Mouse (Mus musculus): ENCODE results near the gene Lpin1. TPM values are rescaled to one million over a fixed set of nuclear protein-coding genes. Genes with fewer than 3 reads are reported as not detected.

Lpin1 gene
- polyA plus RNA-seq, 1 experiment from 2014 or later: 15.6 TPM

DNA sequence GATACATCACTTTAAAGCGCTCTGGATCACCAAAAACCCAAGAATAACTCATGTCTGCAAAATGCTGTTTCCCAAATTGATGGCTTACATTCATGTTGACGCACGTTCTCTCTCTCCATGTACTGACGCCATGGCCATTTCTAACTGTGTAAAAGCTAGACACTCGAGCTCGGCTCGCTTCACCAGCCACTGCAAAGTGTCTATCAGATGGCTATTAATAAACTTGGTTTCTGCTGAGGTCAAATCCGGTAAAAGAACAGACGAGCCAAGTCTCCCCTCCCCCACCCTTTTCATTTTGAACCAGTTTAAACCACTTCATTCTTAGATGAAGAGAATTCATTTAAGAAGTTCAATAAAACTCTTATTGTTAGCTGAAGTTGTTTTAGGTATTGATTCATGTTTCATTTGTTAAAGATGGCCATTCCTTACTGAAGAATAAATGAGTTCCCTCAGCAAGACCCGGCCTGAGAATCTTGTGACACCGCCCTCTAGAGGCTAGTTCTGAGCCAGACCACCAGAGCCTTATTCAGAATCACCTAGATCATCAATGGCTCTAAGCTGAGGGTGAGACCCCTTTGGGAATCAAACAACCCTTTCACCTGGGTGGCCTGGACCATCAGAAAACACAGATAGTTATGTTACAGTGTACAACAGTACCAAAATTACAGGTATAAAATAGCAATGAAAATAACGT lies 28.5 kb upstream of the Lpin1 start:
- H3K36me3 ChIP-seq: no peaks in the 10 kb centered on the region
- ATAC-seq (ENCODE audit: low FRiP score, low read depth): no peak
- H3K4me3 ChIP-seq: no peak overlapping the region
- H3K4me1 ChIP-seq: peaks cover 6% of the 10 kb centered on the region; the same call in 1 of the 2 replicates
- no peak overlapping the region for H3K27ac ChIP-seq
- no peaks in the 10 kb centered on the region for H3K27me3 ChIP-seq (replicated peaks)
- H3K9me3 ChIP-seq: no peaks in the 10 kb centered on the region
- no peak overlapping the region for H3K4me2 ChIP-seq (replicated peaks)
- 75% methylated on average over 12 of the region's 12 CpGs for WGBS
- no peak overlapping the region for H3K9ac ChIP-seq

DNA sequence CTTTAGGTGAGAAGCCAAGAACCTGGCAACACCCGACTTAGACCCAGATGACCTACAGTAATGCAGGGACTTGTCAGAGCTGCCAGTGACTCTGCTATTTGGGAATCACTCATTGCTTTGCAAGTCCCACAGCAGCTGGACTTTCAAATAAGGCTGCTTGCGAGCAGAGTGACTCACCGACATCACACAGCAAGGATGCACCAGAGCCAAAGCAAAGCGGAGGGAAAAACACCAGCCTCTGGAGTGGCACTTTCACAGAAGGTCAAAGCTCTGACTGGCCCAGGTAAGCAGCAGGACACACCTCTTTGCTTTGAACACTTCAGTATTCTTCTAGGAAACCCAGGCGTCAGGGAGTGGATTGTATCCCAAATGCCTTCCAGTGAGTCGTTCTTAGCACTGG lies 25.1 kb upstream of the Lpin1 start:
- Histone ChIP-seq H3K4me1 (no peaks in the 10 kb centered on the region), H3K4me3 (no peak overlapping the region), H3K9ac (no peak overlapping the region), H3K4me2 (replicated peaks) (no peak overlapping the region), H3K27ac (no peak overlapping the region), H3K36me3 (no peaks in the 10 kb centered on the region), H3K9me3 (no peaks in the 10 kb centered on the region), H3K27me3 (replicated peaks) (no peaks in the 10 kb centered on the region)
- 75% methylated on average over 6 of the region's 6 CpGs for WGBS
- ATAC-seq (ENCODE audit: low FRiP score, low read depth): no peak

DNA sequence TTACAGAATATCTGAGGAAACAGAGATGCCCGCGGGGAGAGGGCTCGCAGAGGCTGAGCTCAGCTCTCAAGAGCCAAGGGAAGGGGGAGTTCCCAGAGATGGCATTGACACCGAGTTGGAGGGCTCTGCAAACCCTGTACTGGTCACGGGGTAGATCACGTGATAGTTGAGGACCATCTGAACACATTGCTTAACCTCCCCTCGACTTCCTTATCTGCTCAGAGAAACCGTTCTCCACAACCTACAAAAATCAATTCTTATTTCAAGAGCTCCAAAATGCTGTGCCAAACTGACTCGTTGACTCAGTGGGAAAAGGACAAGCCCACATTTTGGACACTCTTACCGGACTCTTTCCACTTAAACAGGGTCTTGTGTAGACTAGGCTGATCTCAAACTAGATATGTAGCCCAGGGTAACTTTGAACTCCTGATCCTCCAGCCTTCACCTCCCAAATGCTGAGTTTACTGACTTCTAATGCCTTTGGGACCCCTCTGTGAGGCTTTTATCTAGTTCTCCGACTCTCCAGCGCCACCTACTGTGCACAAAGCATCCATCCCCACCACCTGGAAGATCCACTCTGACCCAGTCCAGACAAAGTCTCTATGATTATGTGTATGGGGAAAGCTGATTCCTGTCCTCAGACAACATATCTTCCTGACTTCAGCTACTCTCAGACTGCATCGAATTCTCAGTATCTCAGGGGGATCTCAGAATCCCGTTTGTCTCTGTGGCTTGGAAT lies 23.5 kb upstream of the Lpin1 start:
- peak; percentile 37; the same call in 1 of the 2 replicates for ATAC-seq (ENCODE audit: low FRiP score, low read depth)
- WGBS: 63% methylated on average over 14 of the region's 14 CpGs

DNA sequence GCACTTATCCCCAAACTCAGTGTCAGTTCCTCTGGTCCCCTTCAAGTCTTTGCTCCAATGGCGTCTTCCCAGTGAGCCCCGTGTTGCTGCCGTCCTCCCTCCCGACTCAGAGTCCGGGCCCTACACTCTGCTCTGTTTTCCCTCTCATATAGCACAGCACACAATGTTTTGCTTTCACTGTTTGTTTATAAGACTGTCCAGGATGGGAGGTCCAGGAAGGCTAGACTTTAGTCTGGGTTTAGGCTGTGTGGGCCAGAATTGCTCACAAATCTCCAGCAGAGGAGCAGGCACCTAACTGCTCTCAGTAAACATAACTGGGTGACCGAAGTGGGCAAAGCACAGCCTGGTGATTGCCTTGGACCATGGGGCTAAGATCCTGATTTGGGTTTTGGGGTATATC lies 22.5 kb upstream of the Lpin1 start:
- Histone ChIP-seq H3K9ac (no peak overlapping the region), H3K36me3 (no peaks in the 10 kb centered on the region), H3K4me2 (replicated peaks) (no peak overlapping the region), H3K4me3 (no peak overlapping the region), H3K27ac (no peak overlapping the region), H3K27me3 (replicated peaks) (no peaks in the 10 kb centered on the region), H3K9me3 (no peaks in the 10 kb centered on the region), H3K4me1 (no peaks in the 10 kb centered on the region)
- no peak for ATAC-seq (ENCODE audit: low FRiP score, low read depth)
- WGBS: 85% methylated on average over 6 of the region's 6 CpGs

More for the DNA sequence above, 23.5 kb upstream of the Lpin1 start:
- Histone ChIP-seq H3K9ac (no peak overlapping the region), H3K9me3 (no peaks in the 10 kb centered on the region), H3K27ac (no peak overlapping the region), H3K4me3 (no peak overlapping the region), H3K27me3 (replicated peaks) (no peaks in the 10 kb centered on the region), H3K36me3 (no peaks in the 10 kb centered on the region), H3K4me1 (no peaks in the 10 kb centered on the region), H3K4me2 (replicated peaks) (no peak overlapping the region)

DNA sequence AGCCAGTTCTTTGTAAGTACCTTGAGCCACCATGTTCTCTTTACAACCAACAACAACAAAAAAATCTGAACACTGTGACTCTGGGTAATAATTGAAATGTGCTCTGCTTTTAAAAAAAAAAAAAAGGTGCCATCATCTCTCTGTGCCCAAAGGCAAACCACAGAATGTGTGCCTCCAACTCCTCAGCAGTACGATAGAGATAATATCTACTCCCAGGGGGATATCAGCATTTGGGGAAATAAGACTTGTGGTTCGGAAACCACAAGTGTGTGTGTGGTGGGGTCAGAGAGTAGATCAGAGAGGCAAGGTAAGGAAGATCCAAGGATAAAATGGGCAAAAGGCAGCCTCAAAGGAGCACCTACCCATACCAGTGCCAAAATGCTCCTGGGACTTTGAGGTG lies 20.7 kb upstream of the Lpin1 start:
- H3K9ac ChIP-seq: no peak overlapping the region
- WGBS: 92% methylated on average over 2 of the region's 2 CpGs
- H3K9me3 ChIP-seq: no peaks in the 10 kb centered on the region
- no peaks in the 10 kb centered on the region for H3K4me1 ChIP-seq
- no peaks in the 10 kb centered on the region for H3K27me3 ChIP-seq (replicated peaks)
- no peaks in the 10 kb centered on the region for H3K36me3 ChIP-seq
- ATAC-seq (ENCODE audit: low FRiP score, low read depth): no peak
- no peak overlapping the region for H3K4me2 ChIP-seq (replicated peaks)
- no peak overlapping the region for H3K27ac ChIP-seq
- H3K4me3 ChIP-seq: no peak overlapping the region

DNA sequence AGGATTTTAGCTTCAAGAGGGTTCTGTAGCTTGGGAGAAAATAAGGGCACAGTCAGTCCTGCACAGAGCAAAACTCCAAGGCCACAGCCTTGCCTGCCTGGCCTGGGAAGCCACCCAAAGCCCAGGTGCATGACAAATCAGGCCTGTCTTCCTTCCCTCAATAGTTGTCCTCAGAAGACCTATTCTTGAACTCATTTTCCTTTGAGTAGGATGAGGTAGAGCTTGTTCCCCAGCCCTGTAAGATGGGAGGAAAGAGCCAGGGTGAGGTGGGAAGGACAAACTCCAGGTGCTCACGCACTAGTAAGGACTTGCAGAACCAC lies 20.1 kb upstream of the Lpin1 start:
- ATAC-seq (ENCODE audit: low FRiP score, low read depth): no peak
- no peaks in the 10 kb centered on the region for H3K4me1 ChIP-seq
- no peak overlapping the region for H3K4me3 ChIP-seq
- no peak overlapping the region for H3K27ac ChIP-seq
- no peaks in the 10 kb centered on the region for H3K36me3 ChIP-seq
- H3K9me3 ChIP-seq: no peaks in the 10 kb centered on the region
- no peak overlapping the region for H3K4me2 ChIP-seq (replicated peaks)
- 100% methylated on average over 1 of the region's 1 CpGs for WGBS
- no peak overlapping the region for H3K9ac ChIP-seq
- no peaks in the 10 kb centered on the region for H3K27me3 ChIP-seq (replicated peaks)

DNA sequence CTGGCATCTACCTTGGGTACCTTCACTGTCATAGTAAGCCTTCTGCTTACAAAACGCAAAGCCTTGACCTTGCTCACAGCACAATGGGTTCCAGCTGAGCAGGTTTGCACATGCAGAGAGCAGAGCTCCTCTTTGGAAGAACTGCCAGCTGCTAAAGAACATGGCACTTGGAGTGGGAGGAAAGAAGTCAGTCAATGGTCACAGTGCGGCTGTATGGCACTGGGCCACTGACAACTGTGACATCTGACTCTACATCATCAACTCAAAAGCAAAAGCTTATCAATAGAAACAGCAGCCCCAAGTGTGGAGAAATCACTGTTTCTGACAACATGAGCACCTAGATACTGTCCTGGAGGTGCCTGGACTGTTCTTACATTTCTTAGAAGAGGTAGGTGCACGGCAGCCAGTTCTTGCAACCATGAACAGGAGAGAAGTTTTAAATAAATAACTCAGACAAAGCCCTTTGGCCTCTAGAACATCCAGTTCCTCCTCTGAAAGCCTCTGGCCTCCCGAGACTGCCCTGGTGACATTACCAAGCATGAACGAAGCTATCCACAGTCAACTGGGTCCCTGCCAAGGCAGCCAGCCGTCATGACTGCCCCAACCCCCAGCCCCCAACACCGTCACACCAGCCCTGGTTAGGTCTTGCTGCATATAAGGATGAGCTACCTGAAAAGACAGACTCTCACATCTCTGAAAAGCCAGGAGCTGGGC lies 19.5 kb upstream of the Lpin1 start:
- no peaks in the 10 kb centered on the region for H3K4me1 ChIP-seq
- H3K36me3 ChIP-seq: no peaks in the 10 kb centered on the region
- H3K27me3 ChIP-seq (replicated peaks): no peaks in the 10 kb centered on the region
- H3K9me3 ChIP-seq: no peaks in the 10 kb centered on the region
- H3K4me2 ChIP-seq (replicated peaks): no peak overlapping the region
- no peak overlapping the region for H3K27ac ChIP-seq
- no peak overlapping the region for H3K9ac ChIP-seq
- H3K4me3 ChIP-seq: no peak overlapping the region
- ATAC-seq (ENCODE audit: low FRiP score, low read depth): no peak
- 81% methylated on average over 7 of the region's 7 CpGs for WGBS

DNA sequence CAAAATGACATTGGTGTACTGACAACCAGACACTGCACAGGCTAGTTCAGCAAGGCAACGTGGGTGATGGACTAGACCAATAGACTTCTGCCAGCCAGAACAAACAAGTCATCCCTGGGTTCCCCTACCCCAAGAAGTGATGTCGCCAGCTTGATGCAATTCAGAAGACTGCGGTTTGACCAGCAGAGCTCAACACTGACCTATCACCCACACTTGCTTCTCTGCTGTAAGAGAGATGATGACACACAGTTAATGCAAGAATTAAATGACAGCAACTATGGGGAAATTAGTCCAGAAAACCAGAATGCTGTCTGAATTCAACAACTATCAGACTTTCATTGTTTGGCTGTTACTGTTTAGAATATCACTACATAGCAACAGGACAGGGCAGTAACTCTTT lies 9.5 kb upstream of the Lpin1 start:
- no peaks in the 10 kb centered on the region for H3K36me3 ChIP-seq
- H3K27me3 ChIP-seq (replicated peaks): no peaks in the 10 kb centered on the region
- WGBS: 90% methylated on average over 3 of the region's 3 CpGs
- no peak overlapping the region for H3K9ac ChIP-seq
- no peaks in the 10 kb centered on the region for H3K9me3 ChIP-seq
- no peak for ATAC-seq (ENCODE audit: low FRiP score, low read depth)
- no peak overlapping the region for H3K27ac ChIP-seq
- no peak overlapping the region for H3K4me3 ChIP-seq
- H3K4me2 ChIP-seq (replicated peaks): no peak overlapping the region
- H3K4me1 ChIP-seq: peaks cover 9% of the 10 kb centered on the region; the same call in 1 of the 2 replicates

DNA sequence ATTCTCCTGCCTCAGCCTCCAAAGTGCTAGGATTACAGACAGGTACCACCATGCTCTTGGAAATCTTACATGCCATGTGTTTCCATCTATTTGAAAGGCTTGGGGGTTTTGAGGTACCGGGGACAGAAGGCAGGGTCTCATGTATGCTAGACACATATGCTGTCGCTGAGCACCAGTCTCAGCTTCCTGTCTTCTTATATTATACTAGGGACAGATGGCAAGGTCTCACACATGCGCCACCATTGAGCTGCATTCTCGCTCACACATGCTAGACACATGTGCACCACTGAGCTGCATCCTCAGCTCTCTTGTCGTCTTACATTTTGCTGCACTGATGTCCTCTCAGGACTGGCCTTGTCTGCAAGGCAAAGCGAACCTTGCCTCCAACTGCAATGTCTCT lies 8.7 kb upstream of the Lpin1 start:
- Histone ChIP-seq H3K9ac (0 out of 2 replicates have a peak overlapping the region, but pooled peaks have one; percentile 17), H3K36me3 (no peaks in the 10 kb centered on the region), H3K9me3 (no peaks in the 10 kb centered on the region), H3K27ac (no peak overlapping the region), H3K4me2 (replicated peaks) (no peak overlapping the region), H3K27me3 (replicated peaks) (no peaks in the 10 kb centered on the region), H3K4me3 (no peak overlapping the region), H3K4me1 (peaks cover 9% of the 10 kb centered on the region; the same call in 1 of the 2 replicates)
- WGBS: 79% methylated on average over 6 of the region's 6 CpGs
- ATAC-seq (ENCODE audit: low FRiP score, low read depth): peak; percentile 18; the same call in 1 of the 2 replicates

DNA sequence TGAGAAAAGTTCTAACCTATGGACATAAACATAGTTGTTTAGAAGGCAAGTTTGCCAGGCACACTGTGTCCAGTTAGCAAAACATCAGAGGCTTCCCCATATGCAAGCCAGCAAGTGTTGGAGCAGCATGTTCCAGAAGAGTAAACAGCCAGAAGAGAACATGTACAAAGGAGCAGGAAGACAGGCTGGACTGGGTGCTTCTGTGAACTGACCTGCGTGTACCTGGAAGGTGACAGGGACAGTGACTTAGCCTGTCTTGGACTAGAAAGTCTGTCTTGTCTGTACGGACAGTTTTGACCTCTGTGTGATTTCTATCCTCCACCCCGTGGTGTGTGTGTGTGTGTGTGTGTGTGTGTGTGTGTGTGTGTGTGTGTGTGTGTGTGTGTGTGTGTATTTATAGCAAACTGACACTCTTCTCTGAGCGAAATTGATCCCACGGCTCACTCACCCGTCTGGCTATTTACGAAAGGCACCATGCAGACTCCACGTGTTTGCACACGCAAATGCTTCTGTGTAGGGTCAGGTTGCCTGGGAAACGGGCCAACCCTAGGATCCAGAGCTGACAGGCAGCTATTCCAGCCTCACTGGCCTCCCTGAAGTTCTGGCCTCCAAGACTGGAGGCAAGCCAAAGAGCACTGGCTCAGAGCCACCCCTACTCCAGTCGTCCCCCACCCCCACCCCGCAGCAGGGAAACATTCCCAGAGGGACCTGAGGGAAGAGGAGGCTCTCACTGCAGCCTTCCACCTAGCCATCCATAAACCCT lies 7.9 kb upstream of the Lpin1 start:
- WGBS: 27% methylated on average over 12 of the region's 12 CpGs

DNA sequence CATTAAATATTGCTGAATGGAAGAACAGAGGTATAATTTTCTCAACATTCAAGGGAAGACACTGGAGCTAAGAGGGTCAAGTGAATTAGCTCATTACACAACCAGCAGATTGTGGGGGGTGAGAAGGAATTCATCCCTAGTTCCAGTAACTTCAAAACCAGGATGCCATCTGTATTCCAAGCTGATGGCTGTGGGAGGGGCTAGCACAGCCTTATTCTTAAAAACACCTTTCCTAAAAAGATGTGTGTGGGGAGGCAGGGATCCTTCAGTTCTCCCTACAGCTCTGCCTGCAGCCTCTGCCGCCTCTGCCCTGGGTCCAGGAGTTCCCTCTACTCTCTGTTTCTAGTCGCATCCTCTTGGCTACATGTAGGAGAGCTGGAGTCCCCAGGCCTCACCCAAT lies 5.0 kb upstream of the Lpin1 start:
- Histone ChIP-seq H3K9me3 (no peaks in the 10 kb centered on the region), H3K4me1 (peaks cover 9% of the 10 kb centered on the region; the same call in 1 of the 2 replicates), H3K36me3 (no peaks in the 10 kb centered on the region), H3K9ac (no peak overlapping the region), H3K4me2 (replicated peaks) (no peak overlapping the region), H3K27me3 (replicated peaks) (no peaks in the 10 kb centered on the region), H3K27ac (no peak overlapping the region), H3K4me3 (no peak overlapping the region)
- ATAC-seq (ENCODE audit: low FRiP score, low read depth): no peak
- WGBS: 90% methylated on average over 2 of the region's 2 CpGs

More for the DNA sequence above, 7.9 kb upstream of the Lpin1 start:
- Histone ChIP-seq H3K9ac (0 out of 2 replicates have a peak overlapping the region, but pooled peaks have one; percentile 17), H3K4me1 (peaks cover 9% of the 10 kb centered on the region; the same call in 1 of the 2 replicates), H3K27me3 (replicated peaks) (no peaks in the 10 kb centered on the region), H3K4me3 (no peak overlapping the region), H3K9me3 (no peaks in the 10 kb centered on the region), H3K36me3 (no peaks in the 10 kb centered on the region), H3K27ac (no peak overlapping the region), H3K4me2 (replicated peaks) (no peak overlapping the region)
- ATAC-seq (ENCODE audit: low FRiP score, low read depth): peak; percentile 82

DNA sequence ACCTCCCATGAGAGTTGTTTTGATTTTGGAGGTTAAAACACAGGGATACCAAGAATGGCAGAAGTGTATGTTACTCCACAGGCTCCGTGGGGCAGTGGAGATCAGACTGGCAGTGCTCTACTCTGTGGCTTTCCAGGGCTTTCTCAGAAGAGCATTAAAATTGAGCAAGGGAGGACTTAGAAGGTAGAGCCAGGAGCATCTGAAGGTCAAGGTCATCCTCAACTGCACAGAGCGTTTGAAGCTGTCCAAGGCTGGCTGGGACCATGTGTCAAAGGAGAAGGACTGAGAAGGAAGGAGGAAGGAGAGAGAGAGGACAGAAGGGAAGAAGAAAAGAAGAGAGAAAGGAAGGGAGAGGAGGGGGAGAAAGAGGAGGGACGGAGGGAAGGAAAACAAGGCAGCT lies 3.8 kb upstream of the Lpin1 start:
- Histone ChIP-seq H3K27me3 (replicated peaks) (no peaks in the 10 kb centered on the region), H3K9me3 (no peaks in the 10 kb centered on the region), H3K36me3 (no peaks in the 10 kb centered on the region), H3K4me3 (no peak overlapping the region), H3K27ac (no peak overlapping the region), H3K4me1 (peaks cover 9% of the 10 kb centered on the region; the same call in 1 of the 2 replicates), H3K4me2 (replicated peaks) (no peak overlapping the region), H3K9ac (no peak overlapping the region)
- ATAC-seq (ENCODE audit: low FRiP score, low read depth): no peak
- 71% methylated on average over 3 of the region's 3 CpGs for WGBS

All from neural tube, embryonic 12.5 days (tissue).